In the genomic region with DNA sequence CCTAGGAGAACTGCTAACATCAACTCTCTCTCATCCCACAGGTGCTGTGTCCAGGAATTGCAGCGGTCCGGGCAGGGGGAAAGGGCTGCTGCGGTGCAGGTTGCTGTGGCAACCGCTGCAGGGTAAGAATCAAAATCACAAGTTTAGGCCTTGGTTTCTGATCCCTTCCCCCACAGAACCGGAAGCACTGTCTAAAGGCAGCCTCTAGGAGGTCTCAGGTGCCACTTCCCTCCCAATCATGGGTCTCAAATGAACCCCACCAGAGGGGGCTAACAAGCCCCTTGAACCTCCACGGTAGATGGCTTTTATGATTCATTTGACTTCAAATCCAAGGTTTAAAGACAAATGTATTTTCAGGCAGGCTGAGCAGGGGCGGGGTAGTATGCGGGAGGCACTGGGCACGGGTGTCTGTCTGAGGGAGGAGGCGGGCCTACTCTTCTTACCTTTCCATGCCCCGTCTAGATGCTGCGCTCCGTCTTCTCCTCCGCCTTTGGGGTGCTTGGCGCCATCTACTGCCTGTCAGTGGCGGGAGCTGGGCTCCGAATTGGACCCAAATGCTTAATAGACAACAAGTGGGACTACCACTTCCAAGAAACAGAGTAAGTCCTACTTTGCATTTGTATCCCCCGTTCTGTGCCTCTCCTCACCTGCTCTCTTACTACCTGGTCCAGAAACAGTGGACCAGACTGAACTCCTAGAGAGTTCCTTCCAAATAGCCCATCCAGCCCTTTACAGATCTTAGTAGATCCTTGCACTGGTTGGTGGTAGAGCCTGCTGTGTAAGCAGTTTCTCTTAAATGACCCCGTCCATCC, we compare ENCODE assay signal across 9 mouse cellular contexts. TPM values are rescaled to one million over a fixed set of nuclear protein-coding genes. Genes with fewer than 3 reads are reported as not detected.
DNase-seq lines count a peak whose midpoint lies in the region; ATAC-seq and TF ChIP-seq lines count a peak whose summit lies in the region.
"Had no signal": no experiment of that assay in that cellular context is flagged by ENCODE, and none has a peak within 500 bp of the region (broad histone marks: within the 10 kb centered on the region; RNA-seq: fewer than 3 reads in every experiment).

No protein-coding gene starts in this region.

- no peaks in the 10 kb centered on the region for H3K36me3 ChIP-seq in CH12.LX (replicated peaks in 1 of 2; ENCODE audit: control insufficient read depth in 1 of 2, insufficient read depth in 1 of 2, low read length in 1 of 2)
- H3K36me3 ChIP-seq in embryonic facial prominence, embryonic 10.5 days (replicated peaks), result no peaks in the 10 kb centered on the region
- no peaks in the 10 kb centered on the region for H3K36me3 ChIP-seq in hindbrain, embryonic 10.5 days

- no peak for ATAC-seq in erythroid progenitor cell, adult 5-6 weeks (replicated peaks; ENCODE audit: low FRiP score, poor library complexity, severe bottlenecking)

- H3K9me3 ChIP-seq in CH12.LX (replicated peaks; ENCODE audit: low read length), result no peaks in the 10 kb centered on the region
- no peaks in the 10 kb centered on the region for H3K9me3 ChIP-seq in embryonic facial prominence, embryonic 10.5 days
- H3K9me3 ChIP-seq in hindbrain, embryonic 10.5 days, result no peaks in the 10 kb centered on the region

- TF ChIP-seq RAD21 in CH12.LX (IDR thresholded peaks at IDR 0.05; ENCODE audit: low read depth, low read length), result peak; percentile 72

- peak in 1 of 2 experiments; percentile 88; a peak in 2 of 4 replicates for TF ChIP-seq CTCF in CH12.LX (conservative IDR thresholded peaks at IDR 0.05 in 1 of 2, IDR thresholded peaks at IDR 0.05 in 1 of 2; ENCODE audit: low read depth in 2 of 2, low read length in 2 of 2)

- peak; percentile 88 for DNase-seq in CH12.LX (ENCODE audit: extremely low read depth)
- peak; percentile 78 for DNase-seq in WW6 (ENCODE audit: low read depth, low spot score)
- DNase-seq in embryonic facial prominence, embryonic 10.5 days (ENCODE audit: low spot score), result peak; percentile 71
- DNase-seq in hindbrain, embryonic 10.5 days (ENCODE audit: low spot score), result peak; percentile 55
- DNase-seq in left cerebral cortex, postnatal 36 days (ENCODE audit: low spot score in 2 of 2), result peak; percentile 21 to 41
- peak; percentile 30 for DNase-seq in mesoderm, embryonic 11.5 days (ENCODE audit: low read depth, low spot score)
- DNase-seq in spleen, adult 12 weeks (ENCODE audit: low spot score), result peak; percentile 34

- in situ Hi-C loops in CH12.LX (cut with MboI; ENCODE audit: low pct_ligation_motif_present, low pct_unique_long_range_greater_than_20kb, low sequenced_read_pairs), result loop anchor here (5.0 to 10.0 kb wide), 2 partner anchors 98 to 185 kb away; partner anchors contain the start of genes Alox12e and Pelp1

- H3K4me3 ChIP-seq in CH12.LX (replicated peaks in 1 of 3; ENCODE audit: low read depth in 2 of 3, low read length in 2 of 3, poor library complexity in 1 of 3), result peak overlapping the region in 2 of 3 experiments; percentile 34 to 50
- H3K4me3 ChIP-seq in embryonic facial prominence, embryonic 10.5 days, result peak overlapping the region; percentile 41
- H3K4me3 ChIP-seq in hindbrain, embryonic 10.5 days, result peak overlapping the region; percentile 28

- H3K27ac ChIP-seq in CH12.LX (ENCODE audit: insufficient read depth, low read depth), result no peak overlapping the region
- no peak overlapping the region for H3K27ac ChIP-seq in embryonic facial prominence, embryonic 10.5 days (replicated peaks)
- H3K27ac ChIP-seq in hindbrain, embryonic 10.5 days, result no peak overlapping the region

- no peak overlapping the region for H3K9ac ChIP-seq in CH12.LX (ENCODE audit: insufficient read depth, low read depth)

- peak; percentile 48; the same call in 1 of the 2 replicates for TF ChIP-seq POLR2A in CH12.LX (IDR thresholded peaks at IDR 0.05; ENCODE audit: low read depth, low read length)

- no peaks in the 10 kb centered on the region for H3K27me3 ChIP-seq in CH12.LX (replicated peaks)
- H3K27me3 ChIP-seq in embryonic facial prominence, embryonic 10.5 days (replicated peaks; ENCODE audit: low read depth, poor library complexity, severe bottlenecking), result peaks cover 20% of the 10 kb centered on the region
- peaks cover 32% of the 10 kb centered on the region for H3K27me3 ChIP-seq in hindbrain, embryonic 10.5 days (ENCODE audit: insufficient read depth, poor library complexity, severe bottlenecking)

- dilution Hi-C loops in CH12.LX (cut with MboI; ENCODE audit: extremely low pct_ligation_motif_present, extremely low pct_unique_long_range_greater_than_20kb, low sequenced_read_pairs), result no loop called here

- intact Hi-C loops in left cerebral cortex, postnatal 36 days (cut with DNase I), result loop anchor here (5.0 kb wide), 3 partner anchors 58 to 98 kb away; partner anchors contain the start of genes Arrb2, Med11 and Pelp1

- H3K79me2 ChIP-seq in CH12.LX (replicated peaks; ENCODE audit: control insufficient read depth, extremely low read depth, insufficient read depth, poor library complexity, severe bottlenecking), result no peaks in the 10 kb centered on the region

- 9% methylated on average over 19 of the region's 19 CpGs for WGBS in embryonic facial prominence, embryonic 10.5 days
- WGBS in hindbrain, embryonic 10.5 days, result 9% methylated on average over 19 of the region's 19 CpGs

- TF ChIP-seq EP300 in CH12.LX (IDR thresholded peaks at IDR 0.05; ENCODE audit: low read length), result no peak

- H3K4me1 ChIP-seq in CH12.LX (ENCODE audit: control insufficient read depth in 1 of 2, insufficient read depth in 2 of 2), result peaks cover 24 to 92% of the 10 kb centered on the region in 2 experiments
- H3K4me1 ChIP-seq in embryonic facial prominence, embryonic 10.5 days, result peaks cover 35% of the 10 kb centered on the region
- peaks cover 26% of the 10 kb centered on the region for H3K4me1 ChIP-seq in hindbrain, embryonic 10.5 days (replicated peaks)

- H3K4me2 ChIP-seq in CH12.LX (ENCODE audit: insufficient read depth, low read depth, poor library complexity, severe bottlenecking), result peak overlapping the region; percentile 35; the same call in 1 of the 2 replicates

TF ChIP-seq in CH12.LX, 34 proteins besides CTCF, POLR2A, EP300 and RAD21 (continues in another document):
- TF ChIP-seq IRF4 (IDR thresholded peaks at IDR 0.05; ENCODE audit: low read depth, low read length) (no peak), TBP (conservative IDR thresholded peaks at IDR 0.05; ENCODE audit: low read depth, low read length) (no peak), KAT2A (IDR thresholded peaks at IDR 0.05; ENCODE audit: insufficient replicate concordance, low read length) (no peak), USF1 (IDR thresholded peaks at IDR 0.05; ENCODE audit: low read depth, low read length) (no peak), JUN (IDR thresholded peaks at IDR 0.05; ENCODE audit: insufficient read depth, low read depth, low read length) (no peak)

RNA-seq across cellular contexts. Expression of gene Vmo1, which starts 4.5 kb away (rescaled TPM):
- 0.21 TPM in 1 of 2 replicates, not detected in the other for total RNA-seq in CH12.LX (2012; rRNA removed)
- total RNA-seq in CH12.LX (2014; rRNA removed), result 0.70 TPM in 1 of 2 replicates, not detected in the other
- 0.36 and 0.63 TPM in 2 replicates for polyA plus RNA-seq in CH12.LX (2012; ENCODE audit: insufficient read length, low read depth)
- polyA plus RNA-seq in embryonic facial prominence, embryonic 10.5 days (2016; fragmentation: Nextera tagmentation; extraction: Ambion mirVana), result not detected in 2 replicates
- polyA plus RNA-seq in hindbrain, embryonic 10.5 days (2016; fragmentation: Nextera tagmentation; extraction: Ambion mirVana), result 0.34 TPM in 1 of 2 replicates, not detected in the other
- not detected for total RNA-seq in left cerebral cortex, postnatal 36 days (2021)
- not detected in 2 replicates for total RNA-seq in erythroid progenitor cell, adult 5-6 weeks (2015; ENCODE audit: low replicate concordance)
- not detected in 2 replicates for total RNA-seq in erythroid progenitor cell, adult 5-6 weeks (2017; ENCODE audit: low replicate concordance)
- polyA plus RNA-seq: gonadal fat pad, adult 2 months had no signal

RNA-seq across cellular contexts. Expression of gene Tm4sf5, which starts 4.9 kb away (rescaled TPM):
- 3.6 and 5.5 TPM in 2 replicates for total RNA-seq in CH12.LX (2012; rRNA removed)
- 8.8 and 11.7 TPM in 2 replicates for total RNA-seq in CH12.LX (2014; rRNA removed)
- 24.5 and 32.5 TPM in 2 replicates for polyA plus RNA-seq in CH12.LX (2012; ENCODE audit: insufficient read length, low read depth)
- 0.35 and 0.77 TPM in 2 replicates for polyA plus RNA-seq in embryonic facial prominence, embryonic 10.5 days (2016; fragmentation: Nextera tagmentation; extraction: Ambion mirVana)
- polyA plus RNA-seq in hindbrain, embryonic 10.5 days (2016; fragmentation: Nextera tagmentation; extraction: Ambion mirVana), result 0.52 TPM in 1 of 2 replicates, not detected in the other
- total RNA-seq in left cerebral cortex, postnatal 36 days (2021), result not detected
- total RNA-seq in erythroid progenitor cell, adult 5-6 weeks (2015; ENCODE audit: low replicate concordance), result not detected in 2 replicates
- total RNA-seq in erythroid progenitor cell, adult 5-6 weeks (2017; ENCODE audit: low replicate concordance), result not detected in 2 replicates

RNA-seq across cellular contexts. Expression of gene Gltpd2, which starts 9.0 kb away (rescaled TPM):
- total RNA-seq in CH12.LX (2012; rRNA removed) (not detected in 2 replicates), CH12.LX (2014; rRNA removed) (not detected in 2 replicates)
- polyA plus RNA-seq in CH12.LX (2012; ENCODE audit: insufficient read length, low read depth), result 0.19 TPM in 1 of 2 replicates, not detected in the other
- polyA plus RNA-seq in embryonic facial prominence, embryonic 10.5 days (2016; fragmentation: Nextera tagmentation; extraction: Ambion mirVana), result 0.43 and 0.44 TPM in 2 replicates
- 0.35 and 0.47 TPM in 2 replicates for polyA plus RNA-seq in hindbrain, embryonic 10.5 days (2016; fragmentation: Nextera tagmentation; extraction: Ambion mirVana)
- not detected for total RNA-seq in left cerebral cortex, postnatal 36 days (2021)
- total RNA-seq in erythroid progenitor cell, adult 5-6 weeks (2015; ENCODE audit: low replicate concordance), result not detected in 2 replicates
- not detected in 2 replicates for total RNA-seq in erythroid progenitor cell, adult 5-6 weeks (2017; ENCODE audit: low replicate concordance)
- polyA plus RNA-seq: gonadal fat pad, adult 2 months had no signal

RNA-seq across cellular contexts. Expression of gene Psmb6, which starts 15.2 kb away (rescaled TPM):
- total RNA-seq in CH12.LX (2012; rRNA removed), result 921 and 922 TPM in 2 replicates
- total RNA-seq in CH12.LX (2014; rRNA removed), result 749 and 831 TPM in 2 replicates
- polyA plus RNA-seq in CH12.LX (2012; ENCODE audit: insufficient read length, low read depth), result 779 and 831 TPM in 2 replicates
- polyA plus RNA-seq in embryonic facial prominence, embryonic 10.5 days (2016; fragmentation: Nextera tagmentation; extraction: Ambion mirVana), result 1,123 and 1,132 TPM in 2 replicates
- 1,108 and 1,160 TPM in 2 replicates for polyA plus RNA-seq in hindbrain, embryonic 10.5 days (2016; fragmentation: Nextera tagmentation; extraction: Ambion mirVana)
- total RNA-seq in left cerebral cortex, postnatal 36 days (2021), result 100 to 1,000 TPM; 164 to 187 TPM
- total RNA-seq in erythroid progenitor cell, adult 5-6 weeks (2015; ENCODE audit: low replicate concordance), result 40.2 and 49.0 TPM in 2 replicates
- total RNA-seq in erythroid progenitor cell, adult 5-6 weeks (2017; ENCODE audit: low replicate concordance), result 52.0 and 74.6 TPM in 2 replicates

RNA-seq across cellular contexts. Expression of gene Gm40193, which starts 22.8 kb away (rescaled TPM):
- not detected in 2 replicates for total RNA-seq in CH12.LX (2012; rRNA removed)
- not detected in 2 replicates for total RNA-seq in CH12.LX (2014; rRNA removed)
- not detected in 2 replicates for polyA plus RNA-seq in CH12.LX (2012; ENCODE audit: insufficient read length, low read depth)
- polyA plus RNA-seq in embryonic facial prominence, embryonic 10.5 days (2016; fragmentation: Nextera tagmentation; extraction: Ambion mirVana), result not detected in 2 replicates
- polyA plus RNA-seq in hindbrain, embryonic 10.5 days (2016; fragmentation: Nextera tagmentation; extraction: Ambion mirVana), result not detected in 2 replicates
- total RNA-seq in left cerebral cortex, postnatal 36 days (2021), result not detected
- total RNA-seq in erythroid progenitor cell, adult 5-6 weeks (2015; ENCODE audit: low replicate concordance), result not detected in 2 replicates
- total RNA-seq in erythroid progenitor cell, adult 5-6 weeks (2017; ENCODE audit: low replicate concordance), result not detected in 2 replicates
- polyA plus RNA-seq: gonadal fat pad, adult 2 months had no signal

Comparison
In these comparisons a context has a peak if more than half of its experiments do, and no peak if none do; other contexts are left out.
1. DNase-seq: peak in every context shown above with its lines; median percentile 88 in CH12.LX; 78 in WW6; 71 in embryonic facial prominence, embryonic 10.5 days; 55 in hindbrain, embryonic 10.5 days; 34 in spleen, adult 12 weeks; 31 in left cerebral cortex, postnatal 36 days; 30 in mesoderm, embryonic 11.5 days.